Mouse (Mus musculus): ENCODE measurements around the gene Msantd3. TPM values are rescaled to one million over a fixed set of nuclear protein-coding genes. Genes with fewer than 3 reads are reported as not detected.

The Msantd3 gene
- total RNA-seq (2021) = 10 to 100 TPM; 20.3 to 21.3 TPM
- long read RNA-seq, experiment 1, transcript Msantd3-203 (3 exons, 1,597 nt) = major isoform, 23 of 30 reads
- long read RNA-seq, experiment 1, partial matches to known transcripts = 0 of 30 reads
- long read RNA-seq, experiment 1, other reads (novel, unspliced or antisense) = 3 of 30 reads
- long read RNA-seq, experiment 2, transcript Msantd3-203 (3 exons, 1,597 nt) = major isoform, 16 of 21 reads
- long read RNA-seq, experiment 2, partial matches to known transcripts = 1 of 21 reads
- long read RNA-seq, experiment 2, other reads (novel, unspliced or antisense) = 2 of 21 reads

- DNase-seq = peak; percentile 67
Observed at GRCm38 (mm10) chr4:48539841-48540575, at the start of gene Msantd3. Gene Msantd3 (plus strand): TSS chr4:48539935.

- DNase-seq = peak; percentile 3
Observed at GRCm38 (mm10) chr4:48491290-48491743, 48.4 kb upstream of the Msantd3 start.

- no peak for DNase-seq
Observed at GRCm38 (mm10) chr4:48492510-48492909, 47.2 kb upstream of the Msantd3 start.

GRCm38 (mm10) chr4:48510861-48511260 is 28.9 kb upstream of the Msantd3 start:
- DNase-seq = no peak

- no peak for DNase-seq
Observed at GRCm38 (mm10) chr4:48529559-48529958, 10.2 kb upstream of the Msantd3 start.

GRCm38 (mm10) chr4:48531804-48532601 is 7.7 kb upstream of the Msantd3 start:
- DNase-seq = no peak

- no peak for DNase-seq
Observed at GRCm38 (mm10) chr4:48536275-48536674, 3.5 kb upstream of the Msantd3 start.

GRCm38 (mm10) chr4:48537024-48537423 is 2.7 kb upstream of the Msantd3 start:
- no peak for DNase-seq

GRCm38 (mm10) chr4:48538581-48538980 is 1.2 kb upstream of the Msantd3 start:
- DNase-seq = no peak

- peak; percentile 66 for DNase-seq
Observed at GRCm38 (mm10) chr4:48540576-48541111, 909 bp downstream of the Msantd3 start.

GRCm38 (mm10) chr4:48541526-48542250 is 2.0 kb downstream of the Msantd3 start:
- no peak for DNase-seq

- peak; percentile 26 for DNase-seq
Observed at GRCm38 (mm10) chr4:48542351-48542750, 2.6 kb downstream of the Msantd3 start.

- no peak for DNase-seq
Observed at GRCm38 (mm10) chr4:48543071-48543865, 3.5 kb downstream of the Msantd3 start.

- no peak for DNase-seq
Observed at GRCm38 (mm10) chr4:48544141-48544540, 4.4 kb downstream of the Msantd3 start.

GRCm38 (mm10) chr4:48545966-48546365 is 6.2 kb downstream of the Msantd3 start:
- DNase-seq = no peak

- DNase-seq = no peak
Observed at GRCm38 (mm10) chr4:48546568-48547496, 7.1 kb downstream of the Msantd3 start.

- DNase-seq = no peak
Observed at GRCm38 (mm10) chr4:48548393-48549045, 8.8 kb downstream of the Msantd3 start.

- DNase-seq = no peak
Observed at GRCm38 (mm10) chr4:48549661-48550060, 9.9 kb downstream of the Msantd3 start.

- no peak for DNase-seq
Observed at GRCm38 (mm10) chr4:48552486-48553064, 12.8 kb downstream of the Msantd3 start.

Measured in adrenal gland, postnatal 10 days (tissue).